In the genomic region with DNA sequence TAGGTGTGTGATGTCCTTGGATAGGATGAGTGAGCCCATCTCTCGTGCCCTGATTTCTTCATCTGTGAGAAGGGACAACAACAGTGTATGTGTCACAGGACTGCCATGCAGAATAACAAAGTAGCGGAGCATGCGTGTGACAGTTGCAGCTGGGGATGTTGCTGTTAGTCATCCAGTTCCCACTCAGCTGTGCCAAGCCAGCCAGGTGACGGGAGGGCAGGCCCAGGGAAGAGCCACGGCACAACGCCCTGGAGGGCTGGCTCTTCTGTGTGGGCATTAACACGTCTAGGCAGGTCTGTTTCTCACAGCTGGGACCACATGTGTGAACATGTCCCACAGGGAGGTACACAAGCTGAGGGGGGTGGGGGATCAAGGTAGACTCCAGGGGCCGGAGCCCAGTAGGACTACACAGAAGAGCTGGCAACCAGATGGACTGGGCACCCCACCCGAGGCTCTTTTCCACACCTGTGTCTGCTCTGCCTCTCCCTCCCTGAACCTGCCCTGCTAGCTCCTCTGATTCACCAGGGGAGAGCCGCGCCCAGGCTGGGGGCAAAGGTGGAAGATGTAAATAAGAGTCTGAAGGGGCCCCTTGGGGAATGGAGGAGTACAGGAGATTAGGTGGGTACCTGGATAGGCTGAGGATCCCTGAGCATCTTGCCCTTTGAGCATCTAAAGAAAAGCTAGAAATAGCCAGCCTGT, we compare ENCODE assay signal across 8 mouse cellular contexts. TPM values are rescaled to one million over a fixed set of nuclear protein-coding genes. Genes with fewer than 3 reads are reported as not detected.
DNase-seq lines count a peak whose midpoint lies in the region; ATAC-seq and TF ChIP-seq lines count a peak whose summit lies in the region.

No protein-coding gene starts in this region.

- peak overlapping the region; percentile 80 for H3K4me2 ChIP-seq in embryonic facial prominence, embryonic 15.5 days (replicated peaks)
- no peak overlapping the region for H3K4me2 ChIP-seq in liver, embryonic 16.5 days (ENCODE audit: low read depth, low read length)

- peaks cover 5% of the 10 kb centered on the region for H3K27me3 ChIP-seq in E14TG2a.4 (ENCODE audit: insufficient read depth, low read length)
- no peaks in the 10 kb centered on the region for H3K27me3 ChIP-seq in embryonic facial prominence, embryonic 15.5 days
- no peaks in the 10 kb centered on the region for H3K27me3 ChIP-seq in liver, embryonic 16.5 days (ENCODE audit: control insufficient read depth, insufficient read depth, low read depth, low read length)
- no peaks in the 10 kb centered on the region for H3K27me3 ChIP-seq in thymus, adult 2 months (ENCODE audit: control insufficient read depth, insufficient read depth, low read length)

- H3K9ac ChIP-seq in embryonic facial prominence, embryonic 15.5 days = 0 out of 2 replicates have a peak overlapping the region, but pooled peaks have one; percentile 18
- H3K9ac ChIP-seq in liver, embryonic 16.5 days (ENCODE audit: low read depth, low read length) = 0 out of 2 replicates have a peak overlapping the region, but pooled peaks have one; percentile 13

- ATAC-seq in embryonic facial prominence, embryonic 15.5 days (ENCODE audit: insufficient number of reproducible peaks, low FRiP score, low TSS enrichment, low read depth) = peak; percentile 22
- no peak for ATAC-seq in liver, embryonic 16.5 days (ENCODE audit: low read depth)

- no peak for TF ChIP-seq CTCF in E14TG2a.4 (conservative IDR thresholded peaks at IDR 0.05; ENCODE audit: low read length)
- TF ChIP-seq CTCF in thymus, adult 2 months (IDR thresholded peaks at IDR 0.05; ENCODE audit: borderline replicate concordance, control insufficient read depth, extremely low read depth, insufficient read depth, low read length, poor library complexity) = no peak

- H3K27ac ChIP-seq in embryonic facial prominence, embryonic 15.5 days (replicated peaks) = peak overlapping the region; percentile 71
- no peak overlapping the region for H3K27ac ChIP-seq in liver, embryonic 16.5 days (ENCODE audit: low read length)
- no peak overlapping the region for H3K27ac ChIP-seq in thymus, adult 2 months (ENCODE audit: control insufficient read depth, insufficient read depth, low read length)

- no peaks in the 10 kb centered on the region for H3K9me3 ChIP-seq in E14TG2a.4 (ENCODE audit: low read length)
- H3K9me3 ChIP-seq in embryonic facial prominence, embryonic 15.5 days (replicated peaks) = no peaks in the 10 kb centered on the region
- H3K9me3 ChIP-seq in liver, embryonic 16.5 days (replicated peaks; ENCODE audit: control insufficient read depth, low read length) = no peaks in the 10 kb centered on the region

- peaks cover 38% of the 10 kb centered on the region for H3K36me3 ChIP-seq in E14TG2a.4 (ENCODE audit: insufficient read depth, low read length)
- H3K36me3 ChIP-seq in embryonic facial prominence, embryonic 15.5 days = peaks cover 8% of the 10 kb centered on the region; the same call in 1 of the 2 replicates
- H3K36me3 ChIP-seq in liver, embryonic 16.5 days (ENCODE audit: control insufficient read depth, insufficient read depth) = no peaks in the 10 kb centered on the region
- H3K36me3 ChIP-seq in thymus, adult 2 months (ENCODE audit: control insufficient read depth, insufficient read depth, low read length) = no peaks in the 10 kb centered on the region

- intact Hi-C loops in heart, postnatal 14 days (cut with DNase I) = no loop called here

- DNase-seq in gastrocnemius, adult 18-20 months (ENCODE audit: low spot score) = peak; percentile 31
- DNase-seq in gastrocnemius, adult 8-10 months (ENCODE audit: low spot score in 2 of 2) = no peak
- peak; percentile 32 to 40 for DNase-seq in heart, postnatal 14 days
- DNase-seq in thymus, adult 2 months = no peak
- no peak for DNase-seq in ovary, postnatal 14 days (ENCODE audit: low spot score)

- H3K4me3 ChIP-seq in E14TG2a.4 (replicated peaks; ENCODE audit: low read length) = peak overlapping the region; percentile 32
- peak overlapping the region; percentile 97 for H3K4me3 ChIP-seq in embryonic facial prominence, embryonic 15.5 days (replicated peaks)
- H3K4me3 ChIP-seq in liver, embryonic 16.5 days (ENCODE audit: low read depth, low read length) = no peak overlapping the region
- no peak overlapping the region for H3K4me3 ChIP-seq in thymus, adult 2 months (ENCODE audit: control insufficient read depth, insufficient read depth, low read length)

- no peak for TF ChIP-seq POLR2A in thymus, adult 2 months (IDR thresholded peaks at IDR 0.05; ENCODE audit: control insufficient read depth, extremely low read depth, insufficient read depth, low read length, poor library complexity)

- 47% methylated on average over 11 of the region's 11 CpGs for WGBS in embryonic facial prominence, embryonic 15.5 days
- WGBS in liver, embryonic 16.5 days (ENCODE audit: insufficient replicate concordance) = 74% methylated on average over 11 of the region's 11 CpGs
- whole genome bisulfite sequencing in thymus, adult 2 months = 87% methylated on average over 11 of the region's 11 CpGs

- peaks cover 88% of the 10 kb centered on the region for H3K4me1 ChIP-seq in E14TG2a.4 (replicated peaks; ENCODE audit: low read depth, low read length)
- peaks cover 55% of the 10 kb centered on the region for H3K4me1 ChIP-seq in embryonic facial prominence, embryonic 15.5 days
- H3K4me1 ChIP-seq in liver, embryonic 16.5 days (ENCODE audit: control insufficient read depth, low read depth, low read length) = peaks cover 58% of the 10 kb centered on the region
- peaks cover 32% of the 10 kb centered on the region for H3K4me1 ChIP-seq in thymus, adult 2 months (replicated peaks; ENCODE audit: control insufficient read depth, insufficient read depth, low read length)

RNA-seq across cellular contexts. Expression of a gene that starts 3.4 kb away (rescaled TPM):
- total RNA-seq in gastrocnemius, adult 18-20 months (2021) = 1 to 10 TPM; 3.8 to 4.2 TPM
- total RNA-seq in gastrocnemius, adult 8-10 months (2022) = 1 to 10 TPM; 3.5 to 4.6 (median 3.7) TPM
- polyA plus RNA-seq in embryonic facial prominence, embryonic 15.5 days (2015; fragmentation: Nextera tagmentation; extraction: Ambion mirVana) = 11.6 and 13.5 TPM in 2 replicates
- total RNA-seq in heart, postnatal 14 days (2021) = 1 to 10 TPM; 4.5 to 5.5 TPM
- polyA plus RNA-seq in liver, embryonic 16.5 days (2015; fragmentation: Nextera tagmentation; extraction: Ambion mirVana) = 1.6 and 2.0 TPM in 2 replicates
- polyA plus RNA-seq in thymus, adult 2 months (2012; rRNA removed) = 12.2 and 12.4 TPM in 2 replicates

RNA-seq across cellular contexts. Expression of a gene that starts 7.8 kb away (rescaled TPM):
- total RNA-seq in gastrocnemius, adult 18-20 months (2021) = 1 to 10 TPM; 2.6 to 2.9 TPM
- total RNA-seq in gastrocnemius, adult 8-10 months (2022) = 1 to 10 TPM; 2.6 to 3.3 (median 3.0) TPM
- 23.0 and 27.1 TPM in 2 replicates for polyA plus RNA-seq in embryonic facial prominence, embryonic 15.5 days (2015; fragmentation: Nextera tagmentation; extraction: Ambion mirVana)
- 1 to 10 TPM; 7.0 to 8.8 TPM for total RNA-seq in heart, postnatal 14 days (2021)
- polyA plus RNA-seq in liver, embryonic 16.5 days (2015; fragmentation: Nextera tagmentation; extraction: Ambion mirVana) = 26.6 and 32.3 TPM in 2 replicates
- 53.1 and 57.8 TPM in 2 replicates for polyA plus RNA-seq in thymus, adult 2 months (2012; rRNA removed)

RNA-seq across cellular contexts. Expression of a gene that starts 29.0 kb away (rescaled TPM):
- 10 to 100 TPM; 27.5 to 33.0 TPM for total RNA-seq in gastrocnemius, adult 18-20 months (2021)
- total RNA-seq in gastrocnemius, adult 8-10 months (2022) = 10 to 100 TPM; 27.9 to 32.9 (median 31.6) TPM
- polyA plus RNA-seq in embryonic facial prominence, embryonic 15.5 days (2015; fragmentation: Nextera tagmentation; extraction: Ambion mirVana) = 238 and 242 TPM in 2 replicates
- 10 to 100 TPM; 38.9 to 47.7 TPM for total RNA-seq in heart, postnatal 14 days (2021)
- polyA plus RNA-seq in liver, embryonic 16.5 days (2015; fragmentation: Nextera tagmentation; extraction: Ambion mirVana) = 74.7 and 75.5 TPM in 2 replicates
- polyA plus RNA-seq in thymus, adult 2 months (2012; rRNA removed) = 293 and 316 TPM in 2 replicates

RNA-seq across cellular contexts. Expression of a gene that starts 29.4 kb away (rescaled TPM):
- total RNA-seq in gastrocnemius, adult 18-20 months (2021) = 10 to 100 TPM; 14.3 to 14.6 TPM
- 10 to 100 TPM; 13.2 to 20.5 (median 15.1) TPM for total RNA-seq in gastrocnemius, adult 8-10 months (2022)
- 3.9 and 4.3 TPM in 2 replicates for polyA plus RNA-seq in embryonic facial prominence, embryonic 15.5 days (2015; fragmentation: Nextera tagmentation; extraction: Ambion mirVana)
- total RNA-seq in heart, postnatal 14 days (2021) = 10 to 100 TPM; 12.3 to 12.5 TPM
- polyA plus RNA-seq in liver, embryonic 16.5 days (2015; fragmentation: Nextera tagmentation; extraction: Ambion mirVana) = 0.62 and 0.87 TPM in 2 replicates
- 20.4 and 20.9 TPM in 2 replicates for polyA plus RNA-seq in thymus, adult 2 months (2012; rRNA removed)

RNA-seq across cellular contexts. Expression of a gene that starts 33.2 kb away (rescaled TPM):
- total RNA-seq in gastrocnemius, adult 18-20 months (2021) = 1 to 10 TPM; 2.2 to 2.8 TPM
- 1 to 10 TPM; 1.5 to 3.4 (median 2.2) TPM for total RNA-seq in gastrocnemius, adult 8-10 months (2022)
- polyA plus RNA-seq in embryonic facial prominence, embryonic 15.5 days (2015; fragmentation: Nextera tagmentation; extraction: Ambion mirVana) = 48.7 and 49.3 TPM in 2 replicates
- total RNA-seq in heart, postnatal 14 days (2021) = 1 to 10 TPM; 7.9 to 8.5 TPM
- polyA plus RNA-seq in liver, embryonic 16.5 days (2015; fragmentation: Nextera tagmentation; extraction: Ambion mirVana) = 1.2 and 1.9 TPM in 2 replicates
- polyA plus RNA-seq in thymus, adult 2 months (2012; rRNA removed) = 10.3 and 10.7 TPM in 2 replicates

Comparison
In these comparisons a context has a peak if more than half of its experiments do, and no peak if none do; other contexts are left out.
1. DNase-seq: peak in gastrocnemius, adult 18-20 months (single experiment) and heart, postnatal 14 days (2 of 2); none in gastrocnemius, adult 8-10 months (0 of 2), thymus, adult 2 months (single experiment) and ovary, postnatal 14 days (single experiment).
2. H3K4me3 ChIP-seq: peak in E14TG2a.4 (single experiment) and embryonic facial prominence, embryonic 15.5 days (single experiment); none in liver, embryonic 16.5 days (single experiment) and thymus, adult 2 months (single experiment).